Mouse (Mus musculus) cerebellum, adult 8-10 months (tissue): Measurements from ENCODE around the gene Gm20388.
A peak's percentile ranks its signal among the peaks of the same experiment; 100 is the strongest.

Experiments used
- DNase-seq: peaks from one replicate; pipeline ENCODE4 v3.0.0; 2022

The Gm20388 gene

GRCm38 (mm10) chr8:122658149-122658806 is 2747.6 kb downstream of the Gm20388 start:
- DNase-seq, result no peak

DNA sequence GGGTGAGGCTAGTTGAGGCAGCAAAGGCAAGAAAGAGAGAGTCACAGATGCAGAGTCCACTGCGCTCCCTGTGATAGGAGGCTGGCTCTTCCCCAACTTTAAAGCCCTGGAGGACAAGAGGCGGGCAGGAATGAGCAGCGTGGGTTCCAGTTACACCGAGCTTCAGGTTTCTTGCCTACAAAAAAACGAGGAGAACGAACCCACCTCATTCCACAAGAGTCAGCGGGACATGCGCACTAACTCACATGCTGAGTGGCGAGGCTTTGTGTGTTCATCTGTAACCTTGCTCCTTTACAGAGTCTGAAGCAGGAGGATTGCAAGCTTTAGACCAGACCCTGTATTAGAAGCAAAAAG is 2748.1 kb downstream of the Gm20388 start:
- no peak for DNase-seq

DNA sequence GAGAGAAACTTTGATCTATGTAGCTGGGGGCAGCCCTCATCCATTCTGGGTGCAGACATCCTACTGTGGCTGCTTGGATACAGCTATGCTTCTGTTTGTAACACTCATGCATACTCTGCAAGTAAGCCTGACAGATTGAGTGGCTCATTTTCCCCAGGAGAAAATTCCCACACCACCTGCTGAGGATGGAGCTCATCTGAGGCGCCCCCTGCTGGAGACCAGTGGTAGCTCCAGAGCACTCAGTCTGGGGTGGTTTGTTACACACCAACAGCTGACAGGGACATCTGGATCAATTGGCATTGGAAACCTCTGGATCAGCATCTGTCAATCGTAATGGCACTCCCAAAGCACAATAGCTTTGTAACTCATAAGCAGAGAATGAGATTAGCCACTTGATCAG is 2749.4 kb downstream of the Gm20388 start:
- no peak for DNase-seq

GRCm38 (mm10) chr8:122661138-122661537 is 2750.5 kb downstream of the Gm20388 start:
- DNase-seq, result peak; percentile 47

DNA sequence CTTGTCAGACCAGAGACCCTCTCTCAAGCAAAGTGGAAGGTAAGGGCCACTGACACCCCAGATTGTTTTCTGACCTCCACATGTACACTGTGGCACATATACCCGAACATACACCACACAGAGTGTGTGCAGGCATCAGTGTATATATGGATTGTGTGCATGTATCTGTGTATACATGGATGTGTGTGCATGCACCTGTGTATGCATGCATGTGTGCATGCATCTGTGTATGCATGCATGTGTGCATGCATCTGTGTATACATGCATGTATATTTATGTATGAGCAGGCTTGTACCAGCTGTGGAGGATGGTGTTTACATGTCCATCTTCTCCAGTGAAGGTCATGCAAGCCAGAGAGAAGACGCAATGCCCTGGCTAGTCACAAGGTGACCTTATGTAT is 2751.3 kb downstream of the Gm20388 start:
- no peak for DNase-seq

DNA sequence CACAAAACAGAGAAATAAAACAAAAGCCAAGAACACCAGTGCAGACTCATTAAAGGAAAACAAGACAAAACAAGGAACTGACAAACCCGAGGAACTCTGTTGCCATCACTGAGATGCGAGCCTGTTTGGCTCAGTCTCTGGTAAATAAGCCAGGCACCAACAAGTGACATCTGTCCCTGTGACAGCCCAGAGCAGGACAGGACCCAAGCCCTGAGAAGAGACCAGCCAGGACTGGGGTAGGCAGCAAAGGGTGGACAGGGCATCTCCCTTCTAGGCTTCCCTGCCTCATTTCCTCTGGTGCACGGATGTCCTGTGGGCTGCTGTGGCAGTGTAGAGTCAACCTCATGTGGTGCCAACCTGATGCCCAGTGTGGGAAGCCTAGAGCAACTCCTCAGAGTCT is 2752.5 kb downstream of the Gm20388 start:
- DNase-seq, result no peak

- DNase-seq, result no peak
Observed at GRCm38 (mm10) chr8:122663670-122664069, 2753.0 kb downstream of the Gm20388 start.

GRCm38 (mm10) chr8:122665221-122665620 is 2754.6 kb downstream of the Gm20388 start:
- DNase-seq, result peak; percentile 62

GRCm38 (mm10) chr8:122665667-122666316 is 2755.2 kb downstream of the Gm20388 start:
- peak; percentile 62 for DNase-seq

GRCm38 (mm10) chr8:122666338-122666764 is 2755.7 kb downstream of the Gm20388 start:
- DNase-seq, result no peak

DNA sequence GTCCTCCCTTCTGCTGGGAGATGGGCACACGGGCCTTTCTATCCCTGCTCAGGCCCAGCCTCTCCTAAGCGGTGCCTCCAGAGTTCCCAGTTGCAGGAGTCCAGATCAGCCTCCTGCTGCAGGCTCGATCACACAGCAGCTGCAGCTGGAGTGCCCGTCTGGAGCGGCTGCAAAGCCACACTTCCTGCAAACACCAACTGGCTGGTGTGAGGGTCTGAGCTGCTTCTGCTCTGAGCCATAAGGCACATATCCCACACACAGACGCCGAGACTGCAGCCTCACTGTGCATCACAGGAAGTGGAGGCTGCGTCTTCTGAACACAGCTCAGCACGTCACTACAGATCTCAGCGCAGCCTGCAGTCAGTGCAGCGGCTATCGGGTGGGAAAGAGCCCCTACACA is 2756.2 kb downstream of the Gm20388 start:
- no peak for DNase-seq

- DNase-seq, result no peak
Observed at GRCm38 (mm10) chr8:122667854-122668253, 2757.2 kb downstream of the Gm20388 start.

GRCm38 (mm10) chr8:122669370-122669769 is 2758.7 kb downstream of the Gm20388 start:
- DNase-seq, result no peak

- DNase-seq, result no peak
Observed at GRCm38 (mm10) chr8:122670001-122670400, 2759.4 kb downstream of the Gm20388 start.

GRCm38 (mm10) chr8:122670718-122671117 is 2760.1 kb downstream of the Gm20388 start:
- no peak for DNase-seq

- DNase-seq, result no peak
Observed at GRCm38 (mm10) chr8:122671894-122672293, 2761.3 kb downstream of the Gm20388 start.

DNA sequence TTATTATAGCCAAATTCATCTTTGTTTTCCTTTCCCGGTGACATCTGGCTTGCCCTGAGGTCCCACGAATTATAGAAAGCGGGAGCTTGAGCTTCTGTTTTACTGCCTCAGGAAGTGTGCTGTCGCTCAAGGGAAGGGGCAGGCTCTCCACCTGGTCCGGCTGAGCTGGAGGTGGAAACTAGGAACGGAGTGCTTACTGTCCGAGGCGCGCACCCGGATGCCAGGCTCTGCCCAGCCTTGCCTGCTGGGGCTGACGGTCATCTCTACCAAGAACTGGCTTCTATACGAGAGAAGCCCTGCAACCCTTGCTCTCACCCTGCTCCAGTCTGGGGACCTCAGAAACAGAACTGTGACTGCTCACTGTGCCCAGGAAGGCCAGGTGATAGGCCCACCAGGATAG is 2763.3 kb downstream of the Gm20388 start:
- DNase-seq, result no peak

- no peak for DNase-seq
Observed at GRCm38 (mm10) chr8:122674999-122675398, 2764.4 kb downstream of the Gm20388 start.

GRCm38 (mm10) chr8:122675596-122676420 is 2765.2 kb downstream of the Gm20388 start:
- peak; percentile 62 for DNase-seq

DNA sequence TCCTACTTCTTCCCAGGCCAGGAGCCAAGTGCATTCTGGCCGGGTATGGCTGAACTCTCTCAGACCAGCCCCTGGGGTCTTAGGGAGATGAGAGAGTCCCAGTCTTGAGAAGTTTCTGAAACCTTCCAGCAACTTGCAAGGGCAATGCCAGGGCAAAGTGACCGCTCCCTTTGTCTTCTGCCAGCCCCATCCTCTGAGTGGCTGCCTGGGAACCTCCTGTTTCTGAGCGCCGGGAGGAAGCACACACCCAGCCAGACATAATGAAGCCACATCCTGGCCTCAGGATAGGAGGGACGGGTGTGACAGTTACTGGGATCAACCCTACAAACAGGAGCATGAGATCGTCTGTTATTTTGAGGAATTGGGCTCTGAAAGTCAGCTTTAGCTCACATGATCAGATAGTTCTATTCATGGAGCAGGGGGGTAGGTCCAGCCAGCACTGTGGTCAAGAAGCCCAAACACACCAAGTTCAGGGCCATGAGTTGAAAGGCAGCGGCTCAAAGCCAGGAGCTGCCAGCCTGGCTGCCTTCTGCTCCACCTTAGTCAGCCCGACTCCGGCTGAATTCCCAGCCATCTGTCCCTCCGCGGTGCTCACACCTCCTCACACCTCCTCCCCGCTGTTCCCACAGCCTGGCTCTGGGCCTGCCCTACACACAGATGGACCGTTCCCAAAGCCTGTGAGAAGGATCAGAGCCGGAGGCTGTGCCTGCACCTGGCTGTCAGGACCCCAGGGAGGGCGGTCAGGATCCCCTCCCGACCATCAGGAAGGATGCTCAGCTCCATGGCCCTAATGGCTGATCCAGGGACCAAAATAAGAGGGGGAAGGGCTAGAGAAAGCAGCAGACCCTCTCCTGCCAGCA is 2766.2 kb downstream of the Gm20388 start:
- DNase-seq, result peak; percentile 96

GRCm38 (mm10) chr8:122677481-122678021 is 2766.9 kb downstream of the Gm20388 start:
- peak; percentile 65 for DNase-seq

GRCm38 (mm10) chr8:122678061-122678895 is 2767.6 kb downstream of the Gm20388 start:
- peak; percentile 86 for DNase-seq
